Mouse (Mus musculus) urinary bladder, postnatal 25 days (tissue): ENCODE measurements around the gene Wdr20.

Source experiments
- DNase-seq: peaks from one replicate; pipeline ENCODE4 v3.0.0; 2022; ENCODE audit warnings: low spot score

Gene Wdr20

GRCm38 (mm10) chr12:110822366-110822765 is 84.6 kb downstream of the Wdr20 start:
- no peak for DNase-seq

DNA sequence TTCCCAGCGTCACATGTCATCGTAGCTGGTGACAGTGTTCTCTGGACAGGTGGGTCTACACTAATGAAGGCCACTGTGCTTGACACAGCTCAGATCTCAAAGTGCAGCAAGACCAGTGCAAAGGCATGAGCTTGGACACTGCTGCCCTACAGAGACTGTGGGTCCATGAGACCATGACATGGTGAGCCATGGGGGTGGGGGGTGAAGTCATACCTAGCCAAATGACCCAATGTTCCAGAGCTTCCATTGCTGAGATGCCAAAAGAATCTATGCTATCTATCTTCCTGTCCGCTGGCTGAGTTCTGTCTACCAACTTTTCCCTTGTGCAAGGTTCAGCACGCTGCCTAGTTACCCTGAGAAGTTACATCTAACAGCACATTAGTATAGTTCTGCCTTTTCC is 91.2 kb downstream of the Wdr20 start:
- DNase-seq, result no peak

DNA sequence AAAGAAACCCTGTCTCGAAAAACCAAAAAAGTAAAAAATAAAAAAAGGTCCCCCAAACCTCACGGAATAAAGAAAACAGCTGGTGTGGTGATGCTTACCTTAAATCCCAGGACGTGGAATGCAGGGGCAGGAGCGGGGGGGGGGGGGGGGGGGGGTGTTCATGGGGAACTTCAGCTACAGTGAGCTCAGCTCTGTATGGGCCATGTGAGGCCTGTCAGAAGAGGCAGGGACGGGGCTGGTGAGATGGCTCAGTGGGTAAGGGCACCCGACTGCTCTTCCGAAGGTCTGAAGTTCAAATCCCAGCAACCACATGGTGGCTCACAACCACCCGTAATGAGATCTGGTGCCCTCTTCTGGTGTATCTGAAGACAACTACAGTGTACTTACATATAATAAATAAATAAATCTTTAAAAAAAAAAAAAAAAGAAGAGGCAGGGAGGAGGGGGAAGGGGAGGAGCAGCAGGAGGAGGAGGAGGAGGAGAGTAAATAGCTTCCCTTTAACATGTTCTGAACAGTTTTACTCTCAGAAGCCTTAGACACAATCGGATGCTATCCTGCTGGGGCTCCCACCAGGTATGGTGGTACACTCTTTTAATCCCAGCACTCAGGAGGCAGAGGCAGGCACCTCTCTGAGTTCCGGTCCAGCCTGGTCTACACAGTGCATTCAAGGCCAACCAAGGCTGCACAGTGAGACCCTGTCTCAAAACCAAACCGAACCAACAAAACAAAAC is 92.7 kb downstream of the Wdr20 start:
- DNase-seq, result no peak

DNA sequence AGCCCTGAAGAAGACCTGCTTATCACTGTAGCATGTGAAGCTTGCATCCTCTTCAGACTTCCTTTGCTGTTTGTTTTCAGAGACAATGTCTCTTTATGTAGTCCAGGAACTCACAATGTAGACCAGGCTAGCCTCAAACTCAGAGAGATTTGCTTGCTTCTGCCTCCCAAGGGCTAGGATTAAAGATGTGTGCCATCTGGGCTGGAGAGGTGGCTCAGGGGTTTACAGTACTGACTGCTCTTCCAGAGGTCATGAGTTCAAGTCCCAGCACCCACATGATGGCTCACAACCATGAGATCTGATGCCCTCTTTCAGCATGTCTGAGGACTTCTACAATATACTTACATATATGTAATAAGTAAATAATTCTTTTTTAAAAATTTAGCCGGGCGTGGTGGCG is 97.4 kb downstream of the Wdr20 start:
- no peak for DNase-seq

DNA sequence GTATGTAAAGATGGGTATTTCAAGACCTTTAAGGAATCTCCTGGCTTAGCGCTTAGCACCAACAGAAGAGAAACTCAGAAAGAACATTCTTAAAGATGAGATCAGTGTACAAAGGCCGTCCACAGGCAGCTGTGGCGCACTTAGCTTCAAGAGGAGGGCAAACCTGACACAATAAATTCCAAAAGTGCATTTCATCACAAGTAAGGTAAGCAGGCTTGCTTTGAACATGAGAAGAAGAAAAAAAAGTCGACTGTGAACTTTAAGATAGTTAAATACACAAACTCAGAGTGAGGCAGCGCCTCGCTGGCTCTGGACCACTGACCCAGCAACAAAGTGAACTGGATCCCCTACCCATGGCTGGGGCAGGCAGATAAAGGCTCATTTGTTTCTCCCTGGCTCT is 99.0 kb downstream of the Wdr20 start:
- no peak for DNase-seq

DNA sequence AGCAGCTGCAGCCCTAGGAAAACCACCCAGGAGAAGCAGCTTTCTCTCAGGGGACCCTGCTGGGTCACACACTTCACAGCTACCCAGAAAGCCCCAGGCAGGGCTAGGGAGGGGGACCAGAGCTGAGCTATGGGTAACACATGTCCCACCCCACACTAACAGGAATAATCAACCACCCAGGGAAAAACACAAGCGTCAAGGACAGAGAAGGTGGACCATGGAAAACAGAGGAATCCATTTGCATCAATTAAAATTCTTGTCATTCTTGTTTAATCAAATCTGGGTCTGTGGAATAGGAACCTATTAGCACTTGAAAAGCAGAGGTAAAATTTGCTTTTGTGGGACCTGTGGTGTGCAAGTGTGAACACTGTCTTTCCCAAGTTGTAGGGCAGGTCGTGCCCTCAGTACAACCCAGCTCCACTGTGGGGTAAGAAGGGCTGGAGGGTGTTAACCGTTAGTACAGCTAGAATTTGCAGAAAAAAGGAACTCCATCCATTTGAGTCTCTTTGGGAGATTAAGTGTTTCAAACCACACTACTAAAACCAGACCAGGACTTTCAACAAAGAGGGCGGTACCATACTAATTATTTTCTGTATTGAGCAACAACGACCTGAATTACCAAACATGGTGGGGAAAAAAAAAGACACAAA is 99.6 kb downstream of the Wdr20 start:
- DNase-seq, result no peak

GRCm38 (mm10) chr12:110837850-110838249 is 100.1 kb downstream of the Wdr20 start:
- no peak for DNase-seq

DNA sequence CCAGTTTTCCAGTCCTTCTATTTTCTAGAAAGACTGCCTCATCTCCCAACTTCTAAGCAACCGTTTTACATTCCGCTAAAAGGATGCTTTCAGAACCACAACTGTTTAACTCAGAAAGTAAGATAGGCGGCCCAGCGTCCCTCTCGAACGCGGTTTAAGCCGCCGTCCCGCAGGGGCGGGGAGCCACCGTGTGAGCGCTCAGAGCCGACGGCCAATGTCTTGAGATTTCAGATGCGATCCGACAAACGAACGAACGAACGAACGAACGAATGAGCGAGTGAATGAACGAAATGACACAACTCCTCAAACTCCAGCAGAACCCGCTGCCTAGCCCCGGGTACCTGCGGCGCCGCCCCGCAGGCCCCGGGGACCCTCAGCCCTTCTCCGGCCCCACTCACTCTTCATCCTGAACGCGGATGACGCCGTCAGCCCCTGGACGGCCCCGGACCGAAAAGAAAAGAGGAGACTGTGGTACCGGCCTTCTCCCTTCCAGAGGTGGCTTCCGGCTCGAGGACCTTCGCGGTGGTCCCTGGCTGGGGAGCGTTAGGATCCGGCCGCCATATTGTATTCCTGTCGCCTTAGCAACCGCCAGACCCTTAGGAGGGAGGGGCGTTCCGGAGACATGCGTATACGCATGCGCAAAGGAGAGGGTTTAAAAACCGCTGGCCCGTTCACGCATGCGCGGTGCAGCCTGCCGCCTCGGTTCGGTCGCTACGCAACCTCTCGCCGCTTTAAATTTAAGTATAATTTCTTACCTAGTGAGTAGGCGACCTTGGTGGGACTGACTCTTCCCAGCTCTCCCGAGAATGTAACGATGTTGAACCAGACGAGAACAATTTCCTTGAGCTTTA is 102.8 kb downstream of the Wdr20 start, which contains the start of gene Mok:
Gene Mok, minus strand, starts transcription at position 592 of the 851 bp plus-strand sequence.
- DNase-seq, result peak; percentile 96

- DNase-seq, result no peak
Observed at GRCm38 (mm10) chr12:110841731-110842493, 104.2 kb downstream of the Wdr20 start.

- DNase-seq, result peak; percentile 82
Observed at GRCm38 (mm10) chr12:110843194-110844048, 105.7 kb downstream of the Wdr20 start.

GRCm38 (mm10) chr12:110844227-110845130 is 106.7 kb downstream of the Wdr20 start:
- DNase-seq, result peak; percentile 26

DNA sequence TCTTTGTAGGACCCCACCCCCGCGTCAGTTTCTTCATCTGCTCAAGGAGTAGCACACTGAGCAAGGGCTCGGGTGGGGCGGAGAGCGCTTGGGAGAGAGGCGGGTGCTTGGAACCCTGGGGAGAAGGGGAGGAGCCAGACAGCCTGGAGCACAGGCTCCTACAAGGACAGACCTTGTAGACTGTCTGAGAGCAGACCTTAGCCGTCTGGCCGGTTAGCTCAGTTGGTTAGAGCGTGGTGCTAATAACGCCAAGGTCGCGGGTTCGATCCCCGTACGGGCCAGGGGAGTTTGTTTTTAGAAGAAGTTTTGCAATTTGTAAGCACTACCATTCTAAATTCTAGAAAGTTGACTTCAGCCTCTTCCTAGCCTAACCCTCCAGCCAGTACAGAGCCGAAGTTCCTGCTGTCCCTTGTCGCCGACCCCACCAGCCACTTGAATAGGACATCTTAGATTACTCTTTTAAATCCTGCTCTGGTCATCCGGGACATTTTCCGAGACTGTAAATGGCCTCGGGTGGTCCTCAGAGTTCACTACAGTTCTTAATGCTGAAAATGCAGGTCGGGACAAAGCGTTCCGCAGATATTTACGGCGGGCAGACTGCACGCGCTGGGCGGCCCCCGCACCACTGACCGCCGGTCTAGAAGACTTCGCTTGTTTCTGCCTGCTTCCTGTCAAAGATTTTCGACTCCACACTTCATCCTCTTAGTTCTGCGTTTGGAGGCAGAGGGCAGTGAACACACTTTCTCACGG is 107.6 kb downstream of the Wdr20 start:
- DNase-seq, result peak; percentile 89

- DNase-seq, result no peak
Observed at GRCm38 (mm10) chr12:110846191-110846765, 108.5 kb downstream of the Wdr20 start.

DNA sequence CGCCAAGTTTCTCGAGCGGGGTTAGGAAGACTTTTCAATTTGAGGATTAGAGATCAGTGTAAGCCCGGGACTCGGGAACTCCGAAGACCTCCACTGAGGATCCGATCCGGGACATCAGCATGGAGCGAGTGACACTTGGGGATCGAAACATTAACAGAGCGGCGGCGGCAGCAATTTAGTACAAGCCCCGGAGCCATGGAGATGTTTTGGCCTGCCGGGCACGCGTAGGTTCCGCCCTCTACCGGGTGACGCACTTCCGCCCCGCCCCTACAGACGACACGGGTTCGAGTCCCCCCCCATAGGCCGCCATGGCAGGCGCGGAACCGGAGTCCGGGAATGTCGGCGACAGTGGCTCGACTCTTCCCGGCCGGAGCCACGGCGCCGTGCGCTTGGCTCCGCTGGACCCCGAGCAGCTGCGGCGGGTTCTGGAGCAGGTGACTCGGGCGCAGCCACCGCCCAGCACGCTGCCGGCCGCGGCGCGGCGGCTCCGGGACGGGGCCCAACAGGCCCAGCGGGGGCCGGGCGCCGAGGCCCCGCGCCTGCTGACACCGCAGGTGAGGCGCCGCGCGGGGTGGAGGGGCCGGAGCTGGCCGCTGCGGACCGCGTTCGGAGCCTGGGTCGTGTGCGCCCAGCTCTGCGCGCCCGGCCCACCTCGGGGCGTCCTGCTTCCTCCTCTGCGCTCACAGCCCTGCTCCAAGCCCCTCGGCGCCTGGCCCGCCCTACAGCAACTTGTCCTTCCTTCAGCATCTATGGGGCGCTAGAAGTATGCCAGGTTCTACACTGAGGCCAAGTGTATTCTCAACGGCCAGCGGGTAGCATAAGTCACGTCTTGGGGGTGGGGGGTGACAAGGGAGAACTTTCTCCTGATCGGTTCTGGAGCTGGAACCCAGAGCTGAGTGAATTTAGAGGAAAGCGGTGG is 112.5 kb downstream of the Wdr20 start, which contains the start of gene Zfp839:
Gene Zfp839, plus strand, starts transcription at position 244 of the 919 bp plus-strand sequence.
- DNase-seq, result peak; percentile 86

GRCm38 (mm10) chr12:110850929-110851256 is 113.1 kb downstream of the Wdr20 start:
- DNase-seq, result no peak

DNA sequence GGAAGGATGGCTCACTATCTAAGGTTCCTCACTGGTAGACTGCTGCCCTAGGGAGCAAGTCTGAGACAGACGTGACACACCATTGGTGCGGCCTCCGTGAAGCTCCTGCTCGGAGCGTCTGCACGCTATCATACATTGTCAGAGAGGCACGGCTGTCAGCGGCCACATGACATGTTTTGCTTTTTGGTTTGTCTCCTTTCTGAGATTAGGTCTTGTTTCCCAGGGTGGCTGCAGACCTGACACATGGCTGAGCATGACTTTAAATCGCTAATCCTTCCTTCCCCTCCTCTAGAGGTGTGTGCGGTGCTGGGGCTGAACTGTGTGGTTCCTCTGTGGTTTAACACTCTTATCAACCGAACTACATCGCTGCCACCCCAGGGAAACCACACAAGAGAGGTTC is 113.7 kb downstream of the Wdr20 start:
- DNase-seq, result no peak

DNA sequence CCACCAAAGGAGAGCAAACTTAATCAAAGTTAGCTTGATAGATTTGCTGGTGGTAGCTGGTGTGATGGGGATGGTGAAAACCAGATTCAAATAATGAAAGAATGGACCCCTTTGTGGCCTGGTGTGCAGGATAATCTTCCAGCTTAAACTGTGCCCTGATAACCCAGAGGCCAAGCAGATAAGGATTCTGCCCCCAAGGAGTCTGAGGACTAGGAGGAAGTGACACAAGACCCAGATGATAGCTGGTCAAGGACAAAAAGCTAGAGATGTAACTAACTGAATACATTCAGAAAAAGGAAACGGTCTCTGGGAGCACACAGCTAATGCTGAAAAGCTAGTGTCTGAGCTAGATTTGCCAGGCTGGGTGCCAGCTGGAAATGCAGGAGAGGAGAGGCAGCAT is 114.2 kb downstream of the Wdr20 start:
- DNase-seq, result no peak
